ENCODE assay signal across 9 mouse cellular contexts in genomic region chr2:153443434-153444240, GRCm38 (mm10). TPM values are rescaled to one million over a fixed set of nuclear protein-coding genes. Genes with fewer than 3 reads are reported as not detected.
DNase-seq lines count a peak whose midpoint lies in the region; ATAC-seq and TF ChIP-seq lines count a peak whose summit lies in the region.
"Had no signal": no experiment of that assay in that cellular context is flagged by ENCODE, and none has a peak within 500 bp of the region (broad histone marks: within the 10 kb centered on the region; RNA-seq: fewer than 3 reads in every experiment).

No protein-coding gene starts in this region.

- H3K9me3 ChIP-seq in forebrain, embryonic 12.5 days, result no peaks in the 10 kb centered on the region
- H3K9me3 ChIP-seq in hindbrain, embryonic 10.5 days, result no peaks in the 10 kb centered on the region
- no peaks in the 10 kb centered on the region for H3K9me3 ChIP-seq in limb, embryonic 15.5 days
- no peaks in the 10 kb centered on the region for H3K9me3 ChIP-seq in midbrain, embryonic 14.5 days (ENCODE audit: control insufficient read depth, low read length)

- H3K4me3 ChIP-seq in C2C12 (ENCODE audit: insufficient read depth, poor library complexity, severe bottlenecking), result peak overlapping the region; percentile 32
- H3K4me3 ChIP-seq in forebrain, embryonic 12.5 days (replicated peaks), result peak overlapping the region; percentile 88
- peak overlapping the region; percentile 95 for H3K4me3 ChIP-seq in hindbrain, embryonic 10.5 days
- peak overlapping the region; percentile 94 for H3K4me3 ChIP-seq in limb, embryonic 15.5 days
- H3K4me3 ChIP-seq in midbrain, embryonic 14.5 days (replicated peaks; ENCODE audit: low read depth, low read length), result peak overlapping the region; percentile 93

- peak overlapping the region; percentile 93 for H3K9ac ChIP-seq in forebrain, embryonic 12.5 days
- peak overlapping the region; percentile 69 for H3K9ac ChIP-seq in limb, embryonic 15.5 days
- H3K9ac ChIP-seq in midbrain, embryonic 14.5 days (replicated peaks; ENCODE audit: low read length), result peak overlapping the region; percentile 95

- peak; percentile 52 for ATAC-seq in forebrain, embryonic 12.5 days (ENCODE audit: low FRiP score)
- ATAC-seq in limb, embryonic 15.5 days (ENCODE audit: insufficient number of reproducible peaks, low FRiP score, low TSS enrichment, low read depth), result peak; percentile 28
- ATAC-seq in midbrain, embryonic 14.5 days (ENCODE audit: low FRiP score, low TSS enrichment), result peak; percentile 66

- no peaks in the 10 kb centered on the region for H3K79me3 ChIP-seq in C2C12 (ENCODE audit: low read depth)

- H3K79me2 ChIP-seq in C2C12 (ENCODE audit: control insufficient read depth, insufficient read depth), result no peaks in the 10 kb centered on the region

- TF ChIP-seq CTCF in C2C12 (IDR thresholded peaks at IDR 0.05; ENCODE audit: control insufficient read depth, insufficient read depth, insufficient read length), result no peak

- peak overlapping the region; percentile 96 for H3K27ac ChIP-seq in forebrain, embryonic 12.5 days
- peak overlapping the region; percentile 90 for H3K27ac ChIP-seq in hindbrain, embryonic 10.5 days
- peak overlapping the region; percentile 90 for H3K27ac ChIP-seq in limb, embryonic 15.5 days
- peak overlapping the region; percentile 95 for H3K27ac ChIP-seq in midbrain, embryonic 14.5 days (replicated peaks; ENCODE audit: low read depth, low read length)

- no peaks in the 10 kb centered on the region for H3K27me3 ChIP-seq in C2C12 (ENCODE audit: control insufficient read depth, insufficient read depth, insufficient read length)
- H3K27me3 ChIP-seq in forebrain, embryonic 12.5 days, result peaks cover 9% of the 10 kb centered on the region; the same call in 1 of the 2 replicates
- peaks cover 9% of the 10 kb centered on the region for H3K27me3 ChIP-seq in hindbrain, embryonic 10.5 days (ENCODE audit: insufficient read depth, poor library complexity, severe bottlenecking)
- no peaks in the 10 kb centered on the region for H3K27me3 ChIP-seq in limb, embryonic 15.5 days
- H3K27me3 ChIP-seq in midbrain, embryonic 14.5 days (ENCODE audit: control insufficient read depth, insufficient read depth, low read length), result no peaks in the 10 kb centered on the region

- H3K36me3 ChIP-seq in C2C12 (ENCODE audit: control insufficient read depth, insufficient read depth), result no peaks in the 10 kb centered on the region
- H3K36me3 ChIP-seq in forebrain, embryonic 12.5 days (replicated peaks), result no peaks in the 10 kb centered on the region
- H3K36me3 ChIP-seq in hindbrain, embryonic 10.5 days, result no peaks in the 10 kb centered on the region
- no peaks in the 10 kb centered on the region for H3K36me3 ChIP-seq in limb, embryonic 15.5 days
- H3K36me3 ChIP-seq in midbrain, embryonic 14.5 days (ENCODE audit: control insufficient read depth, insufficient read depth, low read length), result no peaks in the 10 kb centered on the region

- peak overlapping the region; percentile 41 for H3ac ChIP-seq in C2C12 (ENCODE audit: control insufficient read depth, insufficient read length, low read depth)

- peak; percentile 58 for DNase-seq in adrenal gland, postnatal 25 days
- no peak for DNase-seq in adrenal gland, adult (ENCODE audit: inconsistent age in 2 of 2, low spot score in 1 of 2)
- peak; percentile 53 for DNase-seq in hindbrain, embryonic 10.5 days (ENCODE audit: low spot score)
- peak; percentile 68 for DNase-seq in midbrain, embryonic 14.5 days
- DNase-seq in thymus, postnatal 14 days, result peak; percentile 48

- peak overlapping the region; percentile 85 for H3K4me2 ChIP-seq in forebrain, embryonic 12.5 days
- H3K4me2 ChIP-seq in limb, embryonic 15.5 days, result peak overlapping the region; percentile 99
- peak overlapping the region; percentile 87 for H3K4me2 ChIP-seq in midbrain, embryonic 14.5 days (ENCODE audit: low read length)

- WGBS in forebrain, embryonic 12.5 days, result under 1% methylated on average over 53 of the region's 59 CpGs
- WGBS in hindbrain, embryonic 10.5 days, result under 1% methylated on average over 59 of the region's 59 CpGs
- under 1% methylated on average over 59 of the region's 59 CpGs for WGBS in limb, embryonic 15.5 days
- under 1% methylated on average over 58 of the region's 59 CpGs for WGBS in midbrain, embryonic 14.5 days

- peaks cover 54% of the 10 kb centered on the region for H3K4me1 ChIP-seq in forebrain, embryonic 12.5 days
- H3K4me1 ChIP-seq in hindbrain, embryonic 10.5 days (replicated peaks), result peaks cover 74% of the 10 kb centered on the region
- H3K4me1 ChIP-seq in limb, embryonic 15.5 days, result peaks cover 53% of the 10 kb centered on the region
- peaks cover 28% of the 10 kb centered on the region for H3K4me1 ChIP-seq in midbrain, embryonic 14.5 days (ENCODE audit: control insufficient read depth, insufficient read depth, low read length)

TF ChIP-seq in C2C12, 6 proteins besides CTCF, POLR2A, EP300 and RAD21:
- TF ChIP-seq MYOG (IDR thresholded peaks at IDR 0.05; ENCODE audit: control insufficient read depth, extremely low read depth, insufficient read length), result no peak
- TF ChIP-seq USF1 (IDR thresholded peaks at IDR 0.05; ENCODE audit: low read depth), result no peak
- no peak for TF ChIP-seq CEBPB (IDR thresholded peaks at IDR 0.05; ENCODE audit: low read depth)
- no peak for TF ChIP-seq MYOD1 (IDR thresholded peaks at IDR 0.05; ENCODE audit: control insufficient read depth, insufficient read length, low read depth)
- no peak for TF ChIP-seq MAX (IDR thresholded peaks at IDR 0.05)
- no peak for TF ChIP-seq FOSL1 (IDR thresholded peaks at IDR 0.05; ENCODE audit: insufficient read depth, low read length, poor library complexity, severe bottlenecking)

RNA-seq across cellular contexts. Expression of gene 4930404H24Rik, which starts 49.0 kb away (rescaled TPM):
- total RNA-seq in adrenal gland, postnatal 25 days (2021), result not detected in 2 replicates
- not detected for polyA plus RNA-seq in C2C12 (2012; fragmentation: generic; extraction: Trizol)
- polyA plus RNA-seq in forebrain, embryonic 12.5 days (2016; fragmentation: Nextera tagmentation; extraction: Ambion mirVana), result not detected in 2 replicates
- polyA plus RNA-seq in hindbrain, embryonic 10.5 days (2016; fragmentation: Nextera tagmentation; extraction: Ambion mirVana), result not detected in 2 replicates
- not detected in 2 replicates for polyA plus RNA-seq in limb, embryonic 15.5 days (2015; fragmentation: Nextera tagmentation; extraction: Ambion mirVana)
- polyA plus RNA-seq in midbrain, embryonic 14.5 days (2014; fragmentation: Nextera tagmentation; extraction: Ambion mirVana), result not detected in 2 replicates
- total RNA-seq: gastrocnemius, postnatal 36 days had no signal

Comparison
In these comparisons a context has a peak if more than half of its experiments do, and no peak if none do; other contexts are left out.
1. DNase-seq: peak in adrenal gland, postnatal 25 days (single experiment), hindbrain, embryonic 10.5 days (single experiment), midbrain, embryonic 14.5 days (single experiment) and thymus, postnatal 14 days (single experiment); none in adrenal gland, adult (0 of 2).
2. H3K4me3 ChIP-seq: peak in every context shown above with its lines; median percentile 95 in hindbrain, embryonic 10.5 days; 94 in limb, embryonic 15.5 days; 93 in midbrain, embryonic 14.5 days; 88 in forebrain, embryonic 12.5 days; 32 in C2C12.
3. Peak in every context shown above with its lines, with median percentiles within 50 percentile points of each other: ATAC-seq, H3K27ac ChIP-seq, H3K4me2 ChIP-seq and H3K9ac ChIP-seq.